Mouse (Mus musculus) left cerebral cortex, adult 11 months (tissue): Measurements from ENCODE around the gene Gm9970.
"Not testable (repeated sequence)": the region's sequence is repeated elsewhere in the genome, so short reads cannot be mapped to it uniquely, and the experiment has no call there.

ENCODE experiments used
- DNase-seq: peaks from one replicate; pipeline ENCODE4 v3.0.0; 2022; ENCODE audit warnings: low spot score

The Gm9970 gene

GRCm38 (mm10) chr5:31222696-31223095 lies 18.3 kb downstream of the Gm9970 start:
- no peak for DNase-seq

GRCm38 (mm10) chr5:31221304-31221945 lies 19.6 kb downstream of the Gm9970 start:
- DNase-seq = no peak

GRCm38 (mm10) chr5:31220448-31221303 lies 20.4 kb downstream of the Gm9970 start, which contains the start of gene Ppm1g:
TSS of gene Ppm1g (minus strand) at chr5:31220687.
- peak; percentile 88 for DNase-seq

GRCm38 (mm10) chr5:31219911-31220447 lies 21.1 kb downstream of the Gm9970 start:
- DNase-seq = no peak

GRCm38 (mm10) chr5:31219474-31219873 lies 21.6 kb downstream of the Gm9970 start:
- no peak for DNase-seq

GRCm38 (mm10) chr5:31219070-31219469 lies 22.0 kb downstream of the Gm9970 start:
- DNase-seq = no peak

- DNase-seq = no peak
These were observed 22.7 kb downstream of the Gm9970 start for GRCm38 (mm10) chr5:31218294-31218693.

- not testable (repeated sequence) for DNase-seq
These were observed 24.5 kb downstream of the Gm9970 start for GRCm38 (mm10) chr5:31216554-31216953.

GRCm38 (mm10) chr5:31204421-31204820 lies 36.6 kb downstream of the Gm9970 start:
- DNase-seq = no peak

- no peak for DNase-seq
These were observed 37.2 kb downstream of the Gm9970 start for GRCm38 (mm10) chr5:31203866-31204265.

- no peak for DNase-seq
These were observed 38.1 kb downstream of the Gm9970 start for GRCm38 (mm10) chr5:31202933-31203332.

- DNase-seq = peak; percentile 98
These were observed 39.1 kb downstream of the Gm9970 start, which contains the start of gene Zfp513 for GRCm38 (mm10) chr5:31201742-31202590. TSS of gene Zfp513 (minus strand) at chr5:31202303.

- DNase-seq = no peak
These were observed 39.8 kb downstream of the Gm9970 start for GRCm38 (mm10) chr5:31201042-31201741.

- DNase-seq = no peak
These were observed 40.7 kb downstream of the Gm9970 start for GRCm38 (mm10) chr5:31200327-31200768.

- DNase-seq = no peak
These were observed 41.1 kb downstream of the Gm9970 start for GRCm38 (mm10) chr5:31199893-31200292.

GRCm38 (mm10) chr5:31199321-31199892 lies 41.6 kb downstream of the Gm9970 start:
- no peak for DNase-seq

- no peak for DNase-seq
These were observed 42.3 kb downstream of the Gm9970 start for GRCm38 (mm10) chr5:31198616-31199320.

- DNase-seq = no peak
These were observed 42.9 kb downstream of the Gm9970 start for GRCm38 (mm10) chr5:31198170-31198569.

- DNase-seq = no peak
These were observed 44.0 kb downstream of the Gm9970 start for GRCm38 (mm10) chr5:31197072-31197471.

- DNase-seq = no peak
These were observed 44.8 kb downstream of the Gm9970 start for GRCm38 (mm10) chr5:31196207-31196606.
